Mouse (Mus musculus) skeletal muscle tissue, postnatal 0 days (tissue): ENCODE results near the gene Zfp951. TPM values are rescaled to one million over a fixed set of nuclear protein-coding genes. Genes with fewer than 3 reads are reported as not detected.

ENCODE experiments used
- polyA plus RNA-seq: library from polyadenylated mRNA; unstranded; fragments of >200 nt; fragmentation: Nextera tagmentation; extraction: Ambion mirVana; gene quantifications from 2 replicates; pipeline ENCODE4 v1.2.1, GENCODE M21; 2015

Zfp951 gene
- 1.4 and 1.6 TPM in 2 replicates for polyA plus RNA-seq

GRCm38 (mm10) chr5:104859962-104860525 is at the start of gene Zfp951:
TSS of gene Zfp951 (minus strand) at chr5:104860070.

Other genes starting within 250 kb of the Zfp951 start
- 0.62 and 0.87 TPM in 2 replicates for gene Abcg3, start 122.6 kb upstream of the Zfp951 start, polyA plus RNA-seq